Mouse (Mus musculus): ENCODE data around the gene Six6. TPM values are rescaled to one million over a fixed set of nuclear protein-coding genes. Genes with fewer than 3 reads are reported as not detected.
A peak's percentile ranks its signal among the peaks of the same experiment; 100 is the strongest.

Gene Six6
- total RNA-seq (2021), result not detected
- long read RNA-seq, experiment 1, result 0 reads
- long read RNA-seq, experiment 2, result 0 reads

GRCm38 (mm10) chr12:72939616-72940015 is at the start of gene Six6:
Gene Six6 (plus strand): TSS chr12:72939892.
- intact Hi-C loops (cut with DNase I; ENCODE audit: low total_unique reads), result no loop called here
- no peak for DNase-seq

GRCm38 (mm10) chr12:72917159-72917993 is 22.3 kb upstream of the Six6 start:
- DNase-seq, result peak; percentile 48
- intact Hi-C loops (cut with DNase I; ENCODE audit: low total_unique reads), result no loop called here

- intact Hi-C loops (cut with DNase I; ENCODE audit: low total_unique reads), result no loop called here
- DNase-seq, result no peak
These were observed 2.9 kb upstream of the Six6 start for GRCm38 (mm10) chr12:72936751-72937150.

GRCm38 (mm10) chr12:72937537-72938120 is 2.1 kb upstream of the Six6 start:
- no peak for DNase-seq
- intact Hi-C loops (cut with DNase I; ENCODE audit: low total_unique reads), result no loop called here

- DNase-seq, result no peak
- intact Hi-C loops (cut with DNase I; ENCODE audit: low total_unique reads), result no loop called here
These were observed 1.5 kb upstream of the Six6 start for GRCm38 (mm10) chr12:72938176-72938575.

GRCm38 (mm10) chr12:72938600-72939490 is 847 bp upstream of the Six6 start:
- intact Hi-C loops (cut with DNase I; ENCODE audit: low total_unique reads), result no loop called here
- no peak for DNase-seq

GRCm38 (mm10) chr12:72940071-72940821 is 554 bp downstream of the Six6 start, which contains the start of gene 4930447C04Rik:
Gene 4930447C04Rik (minus strand): TSS chr12:72940774.
- intact Hi-C loops (cut with DNase I; ENCODE audit: low total_unique reads), result no loop called here
- DNase-seq, result no peak

GRCm38 (mm10) chr12:72940822-72941397 is 1.2 kb downstream of the Six6 start:
- no peak for DNase-seq

GRCm38 (mm10) chr12:72941398-72942051 is 1.8 kb downstream of the Six6 start:
- intact Hi-C loops (cut with DNase I; ENCODE audit: low total_unique reads), result no loop called here
- no peak for DNase-seq

More at GRCm38 (mm10) chr12:72940822-72941397, 1.2 kb downstream of the Six6 start:
- intact Hi-C loops (cut with DNase I; ENCODE audit: low total_unique reads), result no loop called here

GRCm38 (mm10) chr12:72942171-72942570 is 2.5 kb downstream of the Six6 start:
- no peak for DNase-seq
- intact Hi-C loops (cut with DNase I; ENCODE audit: low total_unique reads), result no loop called here

- DNase-seq, result no peak
- intact Hi-C loops (cut with DNase I; ENCODE audit: low total_unique reads), result no loop called here
These were observed 4.0 kb downstream of the Six6 start for GRCm38 (mm10) chr12:72943574-72944110.

- intact Hi-C loops (cut with DNase I; ENCODE audit: low total_unique reads), result no loop called here
- no peak for DNase-seq
These were observed 4.9 kb downstream of the Six6 start for GRCm38 (mm10) chr12:72944411-72945225.

GRCm38 (mm10) chr12:72945301-72946063 is 5.8 kb downstream of the Six6 start:
- no peak for DNase-seq
- intact Hi-C loops (cut with DNase I; ENCODE audit: low total_unique reads), result no loop called here

- intact Hi-C loops (cut with DNase I; ENCODE audit: low total_unique reads), result no loop called here
- DNase-seq, result no peak
These were observed 6.3 kb downstream of the Six6 start for GRCm38 (mm10) chr12:72946064-72946395.

- intact Hi-C loops (cut with DNase I; ENCODE audit: low total_unique reads), result no loop called here
- no peak for DNase-seq
These were observed 7.1 kb downstream of the Six6 start for GRCm38 (mm10) chr12:72946805-72947204.

GRCm38 (mm10) chr12:72947335-72947734 is 7.6 kb downstream of the Six6 start:
- intact Hi-C loops (cut with DNase I; ENCODE audit: low total_unique reads), result no loop called here
- no peak for DNase-seq

GRCm38 (mm10) chr12:72953089-72953488 is 13.4 kb downstream of the Six6 start:
- intact Hi-C loops (cut with DNase I; ENCODE audit: low total_unique reads), result no loop called here
- no peak for DNase-seq
